Mouse (Mus musculus) kidney, embryonic 14.5 days (tissue): Measurements from ENCODE around the gene Npas3. TPM values are rescaled to one million over a fixed set of nuclear protein-coding genes. Genes with fewer than 3 reads are reported as not detected.

Experiments
- ATAC-seq: fragments of 200-750 bp; cut with Nextera tagmentation; 2 replicates; pipeline ENCODE4 v1.8.0; 2017; ENCODE audit warnings: moderate number of reproducible peaks, mild to moderate bottlenecking, moderate TSS enrichment, moderate library complexity; ENCODE audit not compliant: low FRiP score, low TSS enrichment
- H3K27ac ChIP-seq: fragments of 300-500 bp; sonication (generic); 2 replicates; pipeline ENCODE4 v1.5.1; 2014; ENCODE audit warnings: low read depth, mild to moderate bottlenecking, low read length, moderate library complexity, mixed read lengths
- H3K27me3 ChIP-seq: fragments of 300-500 bp; sonication (generic); 2 replicates; pipeline ENCODE4 v1.6.1; 2014; ENCODE audit warnings: mild to moderate bottlenecking, low read length; ENCODE audit not compliant: control insufficient read depth, insufficient read depth
- H3K36me3 ChIP-seq: fragments of 300-500 bp; sonication (generic); 2 replicates; pipeline ENCODE4 v1.6.1; 2014; ENCODE audit warnings: low read length, mixed read lengths; ENCODE audit not compliant: control insufficient read depth, insufficient read depth
- H3K4me1 ChIP-seq: fragments of 300-500 bp; sonication (generic); 2 replicates; pipeline ENCODE4 v1.6.1; 2014; ENCODE audit warnings: low read length, mixed read lengths; ENCODE audit not compliant: control insufficient read depth, insufficient read depth
- H3K4me2 ChIP-seq: fragments of 300-500 bp; sonication (generic); replicated peaks from 2 replicates; pipeline ENCODE4 v1.6.1; 2014; ENCODE audit warnings: low read depth, mild to moderate bottlenecking, low read length
- H3K4me3 ChIP-seq: fragments of 300-500 bp; sonication (generic); 2 replicates; pipeline ENCODE4 v1.5.1; 2014; ENCODE audit warnings: mild to moderate bottlenecking, low read length
- H3K9ac ChIP-seq: fragments of 300-500 bp; sonication (generic); 2 replicates; pipeline ENCODE4 v1.6.1; 2014; ENCODE audit warnings: low read depth, mild to moderate bottlenecking, low read length, moderate library complexity
- H3K9me3 ChIP-seq: fragments of 300-500 bp; sonication (generic); 2 replicates; pipeline ENCODE4 v1.6.1; 2016; ENCODE audit warnings: low read length; ENCODE audit not compliant: control insufficient read depth
- WGBS: fragments of 180-500 bp; shearing (Covaris S2); extraction: QIAGEN DNeasy Blood & Tissue Kit; methylation state at CpG from one replicate; pipeline ENCODE4 v1.1.7; 2014; 5-methylcytosine and 5-hydroxymethylcytosine counted together
- polyA plus RNA-seq: library from polyadenylated mRNA; unstranded; fragments of >200 nt; fragmentation: Nextera tagmentation; extraction: Ambion mirVana; gene quantifications from 2 replicates; pipeline ENCODE4 v1.2.1, GENCODE M21; 2014

Npas3 gene
- polyA plus RNA-seq, 1 experiment from 2014 or later: 3.2 TPM

DNA sequence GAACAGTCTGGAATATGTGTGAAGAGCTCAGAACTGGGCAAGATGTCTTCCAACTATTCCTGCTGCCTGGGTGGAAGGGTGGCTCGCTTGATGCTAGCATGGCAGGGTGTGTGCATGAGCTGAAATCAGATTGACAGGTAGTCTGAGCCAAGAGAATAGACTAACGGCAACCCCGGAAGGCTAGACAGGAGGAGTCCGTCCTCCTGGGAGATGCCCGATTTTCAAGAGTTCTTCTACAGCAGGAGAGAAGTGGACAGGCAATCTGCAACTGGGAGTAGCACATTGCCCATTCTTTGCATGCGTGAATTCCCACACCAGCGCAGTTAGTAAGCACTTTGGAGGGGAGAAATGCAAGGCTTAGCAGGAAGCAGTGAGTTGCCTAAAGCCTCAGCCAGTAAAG is 372.8 kb downstream of the Npas3 start:
- Histone ChIP-seq H3K36me3 (no peaks in the 10 kb centered on the region), H3K4me3 (no peak overlapping the region), H3K9ac (no peak overlapping the region), H3K27ac (no peak overlapping the region), H3K4me1 (peaks cover 3% of the 10 kb centered on the region; the same call in 1 of the 2 replicates), H3K4me2 (no peak overlapping the region), H3K9me3 (no peaks in the 10 kb centered on the region), H3K27me3 (no peaks in the 10 kb centered on the region)
- ATAC-seq: no peak
- WGBS: 81% methylated on average over 7 of the region's 7 CpGs

DNA sequence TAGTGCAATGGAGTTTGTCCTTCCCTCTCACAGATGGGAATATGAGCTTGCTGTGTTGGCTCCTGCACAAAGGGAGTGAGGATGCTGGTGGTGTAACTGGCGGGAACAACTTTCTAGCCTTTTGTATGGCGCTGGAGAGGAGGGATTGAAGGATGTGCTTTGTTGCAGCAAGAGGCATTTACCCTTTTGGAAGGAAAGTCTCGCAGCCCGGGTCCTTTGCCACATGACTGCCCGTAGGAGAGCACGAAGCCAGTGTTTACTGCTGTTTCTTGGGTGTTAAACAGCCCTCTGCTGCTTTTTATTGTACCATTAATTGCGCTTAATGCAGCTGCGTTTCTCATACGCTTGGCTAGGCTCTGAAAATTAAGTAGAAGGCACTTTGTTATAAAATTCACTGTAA is 375.3 kb downstream of the Npas3 start:
- no peak overlapping the region for H3K9ac ChIP-seq
- peaks cover 3% of the 10 kb centered on the region; the same call in 1 of the 2 replicates for H3K4me1 ChIP-seq
- H3K4me3 ChIP-seq: no peak overlapping the region
- ATAC-seq: no peak; the same call in 1 of the 2 replicates
- H3K36me3 ChIP-seq: no peaks in the 10 kb centered on the region
- 11% methylated on average over 9 of the region's 9 CpGs for whole genome bisulfite sequencing
- H3K9me3 ChIP-seq: no peaks in the 10 kb centered on the region
- no peak overlapping the region for H3K27ac ChIP-seq
- no peaks in the 10 kb centered on the region for H3K27me3 ChIP-seq
- H3K4me2 ChIP-seq: no peak overlapping the region

DNA sequence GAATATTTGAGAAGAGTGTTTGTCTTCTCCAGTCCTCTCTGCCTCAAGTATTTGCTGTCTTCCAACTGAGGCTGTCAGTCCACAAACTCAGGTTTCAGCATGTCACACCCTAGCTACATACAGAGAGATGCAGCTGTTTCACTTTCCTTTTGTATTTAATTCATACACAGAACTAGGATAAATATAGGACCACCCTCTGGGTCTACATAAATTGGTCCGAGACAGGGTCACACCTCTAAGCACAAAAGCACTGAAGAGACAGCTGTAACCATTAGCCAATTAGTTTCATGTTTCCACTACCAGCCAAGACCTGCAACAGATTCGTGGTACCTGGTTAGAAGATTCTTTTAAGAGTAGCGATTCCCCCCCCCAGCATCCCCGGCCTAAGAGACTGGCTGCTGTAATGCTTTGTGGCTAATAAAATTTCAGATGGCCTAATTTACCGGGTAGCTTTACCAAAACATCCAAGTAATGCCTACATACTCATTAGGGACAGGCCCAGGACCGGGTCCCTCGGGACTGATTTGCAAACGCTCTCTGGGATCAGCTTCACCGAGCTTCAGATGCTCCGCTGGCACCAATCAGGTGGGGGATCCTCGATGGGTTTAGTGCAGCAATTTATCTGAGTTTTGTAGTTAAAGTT is 376.0 kb downstream of the Npas3 start:
- no peak; the same call in 1 of the 2 replicates for ATAC-seq
- 14% methylated on average over 11 of the region's 11 CpGs for WGBS

DNA sequence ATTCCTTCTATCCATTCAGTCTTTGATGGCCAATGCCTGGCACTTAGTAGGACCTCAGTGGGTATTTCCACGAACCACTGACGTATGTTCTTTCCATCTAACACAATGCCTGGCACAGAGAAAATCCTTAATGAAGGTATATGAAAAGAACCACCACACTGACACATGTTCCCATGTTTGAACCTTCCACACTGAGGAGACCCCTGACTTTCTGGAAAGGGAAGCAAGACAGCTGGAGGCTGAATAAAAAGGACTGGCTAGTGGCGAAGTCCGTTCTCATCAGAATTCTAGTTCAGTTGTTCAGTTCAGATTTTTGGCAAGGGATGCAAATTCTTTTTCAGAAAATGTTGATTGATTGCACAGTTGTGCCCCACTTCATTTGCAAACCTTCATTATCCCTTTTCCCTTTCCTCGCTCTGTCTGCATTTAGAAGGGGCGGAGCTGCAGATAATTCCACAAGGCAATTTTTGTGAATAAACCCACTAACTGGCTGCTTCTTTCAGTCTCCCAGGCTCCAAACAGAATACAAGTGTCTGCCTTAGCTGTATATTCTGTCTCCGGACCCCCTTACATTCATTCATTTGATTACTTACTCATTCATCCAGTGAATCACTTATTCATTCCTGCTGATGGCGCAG is 381.1 kb downstream of the Npas3 start:
- Histone ChIP-seq H3K36me3 (no peaks in the 10 kb centered on the region), H3K4me3 (no peak overlapping the region), H3K9ac (no peak overlapping the region), H3K4me1 (no peaks in the 10 kb centered on the region; the same call in 1 of the 2 replicates), H3K27me3 (no peaks in the 10 kb centered on the region), H3K27ac (no peak overlapping the region), H3K9me3 (no peaks in the 10 kb centered on the region), H3K4me2 (no peak overlapping the region)
- 89% methylated on average over 8 of the region's 8 CpGs for whole genome bisulfite sequencing
- ATAC-seq: no peak

More for the DNA sequence above, 376.0 kb downstream of the Npas3 start:
- Histone ChIP-seq H3K4me1 (peaks cover 3% of the 10 kb centered on the region; the same call in 1 of the 2 replicates), H3K27ac (no peak overlapping the region), H3K9me3 (no peaks in the 10 kb centered on the region), H3K9ac (no peak overlapping the region), H3K4me2 (no peak overlapping the region; the same call in 1 of the 2 replicates), H3K36me3 (no peaks in the 10 kb centered on the region), H3K4me3 (no peak overlapping the region), H3K27me3 (no peaks in the 10 kb centered on the region)

DNA sequence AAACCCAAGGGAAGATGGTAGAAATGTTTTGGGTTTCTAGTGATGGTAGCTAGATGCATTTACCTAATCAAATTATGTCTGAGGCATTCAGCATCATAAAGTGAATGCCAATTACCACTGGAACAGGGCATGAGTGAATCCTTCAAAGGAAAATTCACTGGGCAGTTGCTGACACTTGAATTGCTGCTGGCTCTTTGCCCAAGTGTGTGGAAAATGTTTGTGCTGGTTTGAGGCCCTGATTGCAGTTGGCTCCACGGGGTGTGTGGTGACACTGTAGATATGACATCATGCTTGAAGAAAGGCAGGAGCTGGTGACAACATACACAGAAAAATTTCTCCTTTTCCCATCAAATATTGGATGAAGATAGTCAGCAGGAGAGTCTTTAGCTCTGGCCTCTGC is 382.1 kb downstream of the Npas3 start:
- no peaks in the 10 kb centered on the region for H3K4me1 ChIP-seq
- H3K4me3 ChIP-seq: no peak overlapping the region
- WGBS: 40% methylated on average over 1 of the region's 1 CpGs

DNA sequence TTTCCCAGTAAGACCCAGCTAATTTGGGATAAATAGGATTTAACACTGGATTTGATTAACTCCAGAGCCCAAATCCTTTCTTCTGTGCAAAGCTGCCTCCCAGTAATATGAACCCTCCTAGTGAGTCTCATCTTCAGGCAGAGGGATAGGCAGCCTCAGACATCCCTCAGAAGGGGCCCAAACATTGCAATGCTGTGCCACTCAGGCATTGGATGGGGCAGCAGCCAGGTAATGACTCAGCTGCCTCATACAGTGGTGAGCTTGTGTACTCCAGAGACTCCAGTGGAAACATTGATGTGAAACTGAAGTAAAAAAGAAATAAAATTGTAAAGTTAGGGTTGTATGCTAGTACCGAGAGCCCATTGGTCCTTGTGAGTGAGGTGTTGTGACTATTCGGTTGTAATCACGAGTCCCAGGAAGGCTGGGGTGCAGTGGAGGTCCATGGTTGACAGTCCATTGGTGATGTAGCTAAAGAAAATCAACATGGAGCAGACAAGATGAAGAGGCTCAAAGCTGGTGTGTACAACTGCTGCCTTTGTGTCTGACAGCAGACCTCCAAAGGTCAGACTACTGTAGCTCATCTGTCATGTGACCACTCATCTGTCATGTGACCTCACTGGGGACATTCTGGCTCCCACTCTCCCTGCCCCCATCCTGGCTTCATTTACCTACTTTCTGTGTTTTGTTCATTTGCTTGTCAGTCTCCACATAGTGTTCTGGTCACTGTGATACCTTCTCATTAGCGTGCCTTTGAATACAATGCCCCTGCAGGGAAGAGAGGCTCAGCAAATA is 383.0 kb downstream of the Npas3 start:
- no peaks in the 10 kb centered on the region for H3K9me3 ChIP-seq
- H3K27me3 ChIP-seq: no peaks in the 10 kb centered on the region
- 91% methylated on average over 4 of the region's 4 CpGs for WGBS
- H3K4me2 ChIP-seq: no peak overlapping the region
- no peak overlapping the region for H3K9ac ChIP-seq
- H3K4me1 ChIP-seq: no peaks in the 10 kb centered on the region
- no peak overlapping the region for H3K27ac ChIP-seq
- H3K4me3 ChIP-seq: no peak overlapping the region
- ATAC-seq: no peak
- H3K36me3 ChIP-seq: no peaks in the 10 kb centered on the region

More for the DNA sequence above, 382.1 kb downstream of the Npas3 start:
- Histone ChIP-seq H3K4me2 (no peak overlapping the region), H3K27me3 (no peaks in the 10 kb centered on the region), H3K36me3 (no peaks in the 10 kb centered on the region), H3K27ac (no peak overlapping the region), H3K9me3 (no peaks in the 10 kb centered on the region), H3K9ac (no peak overlapping the region)
- no peak for ATAC-seq

DNA sequence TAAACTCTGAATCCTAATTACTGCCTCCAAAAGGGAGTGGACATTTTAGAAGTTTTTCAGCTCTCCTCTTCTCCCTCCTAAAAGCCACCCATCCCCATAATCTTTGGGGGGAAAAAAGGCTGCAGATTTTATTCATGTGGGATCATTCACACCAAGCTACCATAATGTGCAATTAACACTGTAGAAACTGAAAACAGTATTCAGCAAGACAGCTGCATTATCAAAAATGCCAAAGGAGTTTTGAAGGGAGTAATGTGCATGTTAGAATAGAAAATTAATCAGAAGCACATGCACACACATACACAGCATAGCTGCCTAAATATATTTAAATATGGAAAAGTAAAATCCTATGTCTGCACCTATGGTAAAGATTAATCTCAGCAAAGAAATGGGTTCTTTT is 390.1 kb downstream of the Npas3 start:
- H3K4me2 ChIP-seq: no peak overlapping the region
- no peaks in the 10 kb centered on the region for H3K4me1 ChIP-seq
- no peak overlapping the region for H3K4me3 ChIP-seq
- H3K9ac ChIP-seq: no peak overlapping the region
- ATAC-seq: no peak
- H3K36me3 ChIP-seq: no peaks in the 10 kb centered on the region
- no peak overlapping the region for H3K27ac ChIP-seq
- H3K9me3 ChIP-seq: no peaks in the 10 kb centered on the region
- H3K27me3 ChIP-seq: no peaks in the 10 kb centered on the region

DNA sequence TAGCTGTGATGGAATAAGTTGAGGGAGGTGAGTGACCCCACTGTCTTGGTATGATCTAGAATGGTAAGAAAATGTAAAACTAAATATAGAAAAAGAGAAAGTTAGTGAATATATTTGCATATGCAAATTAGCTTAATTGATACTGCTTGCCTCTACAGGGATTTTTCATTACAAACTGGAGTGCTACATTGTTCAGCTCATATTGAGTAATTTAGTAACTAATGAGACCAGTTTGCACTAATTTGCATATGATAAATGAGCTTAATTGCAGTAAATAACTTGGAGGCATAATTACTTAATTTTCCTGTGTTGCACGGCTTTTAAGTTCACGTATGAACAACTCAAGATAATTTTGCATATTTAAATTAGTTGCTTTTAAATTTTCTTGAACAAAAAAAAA is 398.8 kb downstream of the Npas3 start:
- H3K27ac ChIP-seq: no peak overlapping the region
- WGBS: 87% methylated on average over 2 of the region's 2 CpGs
- no peaks in the 10 kb centered on the region for H3K36me3 ChIP-seq
- H3K4me1 ChIP-seq: no peaks in the 10 kb centered on the region
- H3K9me3 ChIP-seq: no peaks in the 10 kb centered on the region
- ATAC-seq: no peak
- no peak overlapping the region for H3K4me2 ChIP-seq
- no peak overlapping the region for H3K9ac ChIP-seq
- no peaks in the 10 kb centered on the region for H3K27me3 ChIP-seq
- no peak overlapping the region for H3K4me3 ChIP-seq

DNA sequence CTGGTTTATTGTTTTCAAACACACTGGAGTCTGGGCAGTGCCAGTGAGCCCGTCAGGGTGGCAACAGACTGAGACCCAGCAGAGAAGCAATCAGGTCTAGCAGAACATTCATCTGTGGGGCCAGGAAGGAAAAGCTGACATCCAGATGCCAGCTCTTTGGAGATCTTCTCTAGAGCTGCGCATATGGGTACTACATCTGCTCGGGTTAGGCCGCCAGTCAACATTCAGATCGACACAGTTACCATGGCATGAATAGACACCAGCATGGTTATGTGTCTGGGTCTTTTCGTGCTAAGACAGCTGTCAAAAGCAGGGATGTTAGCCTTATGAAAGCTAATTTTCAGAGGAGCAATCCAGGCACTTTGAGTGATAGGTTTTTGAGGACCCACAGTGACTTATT is 407.8 kb downstream of the Npas3 start:
- WGBS: 91% methylated on average over 6 of the region's 6 CpGs
- ATAC-seq: no peak
- no peak overlapping the region for H3K9ac ChIP-seq
- H3K27me3 ChIP-seq: no peaks in the 10 kb centered on the region
- no peak overlapping the region for H3K4me2 ChIP-seq
- no peaks in the 10 kb centered on the region for H3K9me3 ChIP-seq
- H3K36me3 ChIP-seq: no peaks in the 10 kb centered on the region
- no peak overlapping the region for H3K4me3 ChIP-seq
- H3K4me1 ChIP-seq: no peaks in the 10 kb centered on the region
- H3K27ac ChIP-seq: no peak overlapping the region
